Mouse (Mus musculus): Measurements from ENCODE around the gene Sspn. TPM values are rescaled to one million over a fixed set of nuclear protein-coding genes. Genes with fewer than 3 reads are reported as not detected.

Sspn gene
- total and polyA plus RNA-seq, 3 experiments = not detected

DNA sequence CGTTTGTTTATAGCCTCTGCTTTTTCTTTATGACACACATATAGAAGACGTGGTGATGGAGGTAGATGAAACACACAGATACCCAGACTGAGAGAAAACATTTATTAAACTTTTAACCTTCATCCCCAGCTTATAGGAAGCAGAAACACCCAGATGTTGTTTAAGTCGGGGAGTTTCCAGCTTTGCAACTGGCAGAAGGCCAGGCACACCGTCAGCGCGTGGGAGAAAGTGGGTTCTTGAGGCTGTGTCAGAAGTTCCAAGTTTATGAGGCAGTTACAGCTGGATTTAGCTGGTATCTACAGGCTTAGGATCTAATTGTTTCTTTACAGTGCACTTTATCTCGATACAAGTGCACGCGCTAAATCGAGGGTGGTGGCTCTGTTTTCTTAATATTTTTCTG is 61.5 kb downstream of the Sspn start (continued):
- TF ChIP-seq MAX (IDR thresholded peaks at IDR 0.05; ENCODE audit: low read length) (no peak), TCF12 (IDR thresholded peaks at IDR 0.05; ENCODE audit: low read depth, low read length) (no peak)

DNA sequence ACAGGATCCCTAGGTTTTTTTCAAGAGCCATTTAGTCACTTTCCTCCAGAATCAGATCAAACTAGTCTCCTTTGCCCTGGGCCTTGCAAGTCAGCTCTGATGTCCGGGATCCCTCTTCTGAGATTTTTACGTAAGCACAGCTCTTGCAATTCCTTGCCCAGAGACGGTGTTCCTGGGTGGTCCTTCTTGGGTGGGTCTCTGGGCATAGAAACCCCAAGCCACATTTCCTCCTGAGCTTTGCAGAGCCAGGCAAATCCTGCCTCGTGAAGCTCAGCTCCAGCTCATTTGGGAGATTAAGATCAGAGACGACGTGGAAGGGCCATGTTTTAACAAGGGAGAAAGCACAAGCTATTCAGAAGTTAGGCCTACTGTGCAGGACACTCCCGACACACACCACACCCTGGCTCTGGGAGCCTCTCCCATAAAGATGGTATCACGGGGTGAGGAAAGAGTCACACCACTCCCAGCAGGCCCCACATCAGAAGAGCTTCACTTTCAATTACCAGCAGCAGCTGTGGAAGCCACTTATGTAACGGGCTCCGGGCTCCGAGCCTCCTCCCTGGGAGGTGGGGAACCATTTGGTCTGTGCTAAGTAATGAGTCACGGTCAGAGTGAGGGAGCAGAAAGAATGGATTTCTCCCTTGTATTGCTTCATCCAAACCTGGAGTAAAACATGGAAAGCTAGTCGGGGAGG is 67.0 kb downstream of the Sspn start:
- peaks cover 0 to 18% of the 10 kb centered on the region in 2 experiments; a peak in 3 of 4 replicates for H3K4me1 ChIP-seq (ENCODE audit: control insufficient read depth in 1 of 2, insufficient read depth in 2 of 2, low read length in 2 of 2)
- H3K27ac ChIP-seq (ENCODE audit: control insufficient read depth, low read depth, low read length) = no peak overlapping the region
- no peaks in the 10 kb centered on the region for H3K27me3 ChIP-seq (ENCODE audit: control insufficient read depth in 1 of 2, insufficient read depth in 2 of 2, low read length in 2 of 2)
- H3K79me2 ChIP-seq (ENCODE audit: control insufficient read depth, insufficient read depth, low read length, poor library complexity) = no peaks in the 10 kb centered on the region
- TF ChIP-seq CTCF (IDR thresholded peaks at IDR 0.05 in 2 of 3, conservative IDR thresholded peaks at IDR 0.05 in 1 of 3; ENCODE audit: control insufficient read depth in 1 of 3, insufficient read depth in 1 of 3, low read depth in 2 of 3, low read length in 3 of 3, poor library complexity in 1 of 3, severe bottlenecking in 1 of 3) (no peak), HCFC1 (IDR thresholded peaks at IDR 0.05; ENCODE audit: low read depth, low read length) (no peak), USF2 (IDR thresholded peaks at IDR 0.05; ENCODE audit: borderline replicate concordance in 1 of 2, insufficient read depth in 1 of 2, low read depth in 1 of 2, low read length in 2 of 2) (no peak), POLR2AphosphoS2 (IDR thresholded peaks at IDR 0.05; ENCODE audit: low read length) (no peak)
- no peak overlapping the region for H3K9ac ChIP-seq (ENCODE audit: control insufficient read depth, low read depth, low read length, poor library complexity, severe bottlenecking)
- no peaks in the 10 kb centered on the region for H3K9me3 ChIP-seq (replicated peaks; ENCODE audit: insufficient read depth, low read length)
- H3K36me3 ChIP-seq (ENCODE audit: control insufficient read depth in 1 of 2, insufficient read depth in 2 of 2, low read length in 2 of 2) = peaks cover 0 to 3% of the 10 kb centered on the region in 2 experiments; a peak in 2 of 4 replicates
- no peak overlapping the region for H3K4me3 ChIP-seq (ENCODE audit: control insufficient read depth in 1 of 2, insufficient read depth in 1 of 2, low read depth in 2 of 2, low read length in 2 of 2)
- DNase-seq (ENCODE audit: low read depth, low spot score) = no peak

DNA sequence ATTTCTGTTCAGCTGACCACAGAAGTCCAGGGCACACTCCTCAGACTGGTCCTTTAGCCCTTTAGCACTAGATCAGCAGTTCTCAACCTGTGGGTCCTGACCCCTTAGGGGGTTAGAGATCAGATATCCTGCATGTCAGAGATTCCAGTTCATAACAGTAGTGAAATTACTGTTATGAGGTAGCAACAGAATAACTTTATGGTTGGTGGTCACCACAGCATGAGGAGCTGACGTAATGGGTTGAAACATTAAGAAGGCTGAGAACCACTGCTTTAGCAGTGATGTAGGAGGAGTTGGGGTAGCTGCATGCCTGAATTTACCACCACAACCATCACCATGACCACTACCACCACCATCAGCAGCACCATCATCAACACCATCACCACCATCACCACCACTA is 69.3 kb downstream of the Sspn start:
- DNase-seq (ENCODE audit: low read depth, low spot score) = no peak
- no peak overlapping the region for H3K9ac ChIP-seq (ENCODE audit: control insufficient read depth, low read depth, low read length, poor library complexity, severe bottlenecking)
- H3K4me3 ChIP-seq (ENCODE audit: control insufficient read depth in 1 of 2, insufficient read depth in 1 of 2, low read depth in 2 of 2, low read length in 2 of 2) = no peak overlapping the region
- H3K36me3 ChIP-seq (ENCODE audit: control insufficient read depth in 1 of 2, insufficient read depth in 2 of 2, low read length in 2 of 2) = no peaks in the 10 kb centered on the region; a peak in 1 of 4 replicates
- no peaks in the 10 kb centered on the region for H3K79me2 ChIP-seq (ENCODE audit: control insufficient read depth, insufficient read depth, low read length, poor library complexity)
- no peak overlapping the region for H3K27ac ChIP-seq (ENCODE audit: control insufficient read depth, low read depth, low read length)
- H3K27me3 ChIP-seq (ENCODE audit: control insufficient read depth in 1 of 2, insufficient read depth in 2 of 2, low read length in 2 of 2) = no peaks in the 10 kb centered on the region
- no peak for TF ChIP-seq POLR2AphosphoS2 (IDR thresholded peaks at IDR 0.05; ENCODE audit: low read length)
- TF ChIP-seq USF1 (IDR thresholded peaks at IDR 0.05; ENCODE audit: low read depth, low read length) = no peak
- no peak for TF ChIP-seq HCFC1 (IDR thresholded peaks at IDR 0.05; ENCODE audit: low read depth, low read length)
- no peak for TF ChIP-seq ZKSCAN1 (IDR thresholded peaks at IDR 0.05; ENCODE audit: low read depth, low read length)
- no peak for TF ChIP-seq EP300 (IDR thresholded peaks at IDR 0.05; ENCODE audit: low read depth in 1 of 2, low read length in 2 of 2)
- TF ChIP-seq CTCF (IDR thresholded peaks at IDR 0.05 in 2 of 3, conservative IDR thresholded peaks at IDR 0.05 in 1 of 3; ENCODE audit: control insufficient read depth in 1 of 3, insufficient read depth in 1 of 3, low read depth in 2 of 3, low read length in 3 of 3, poor library complexity in 1 of 3, severe bottlenecking in 1 of 3) = no peak
- no peak for TF ChIP-seq TBP (IDR thresholded peaks at IDR 0.05; ENCODE audit: low read depth, low read length)
- TF ChIP-seq CHD1 (IDR thresholded peaks at IDR 0.05; ENCODE audit: low read depth, low read length) = no peak
- TF ChIP-seq MYC (IDR thresholded peaks at IDR 0.05; ENCODE audit: low read depth, low read length) = no peak
- no peak for TF ChIP-seq CHD2 (IDR thresholded peaks at IDR 0.05; ENCODE audit: low read length)
- no peak for TF ChIP-seq UBTF (IDR thresholded peaks at IDR 0.05; ENCODE audit: borderline replicate concordance, insufficient read depth, low read depth, low read length)
- no peak for TF ChIP-seq ZMIZ1 (IDR thresholded peaks at IDR 0.05; ENCODE audit: low read depth, low read length)
- TF ChIP-seq MAFK (IDR thresholded peaks at IDR 0.05; ENCODE audit: borderline replicate concordance, low read depth, low read length) = no peak
- no peak for TF ChIP-seq RAD21 (IDR thresholded peaks at IDR 0.05; ENCODE audit: low read depth, low read length)
- no peak for TF ChIP-seq SIN3A (IDR thresholded peaks at IDR 0.05; ENCODE audit: low read length)
- H3K4me1 ChIP-seq (ENCODE audit: control insufficient read depth in 1 of 2, insufficient read depth in 2 of 2, low read length in 2 of 2) = peaks cover 0 to 14% of the 10 kb centered on the region in 2 experiments; a peak in 3 of 4 replicates
- H3K9me3 ChIP-seq (replicated peaks; ENCODE audit: insufficient read depth, low read length) = no peaks in the 10 kb centered on the region

Data from MEL (cell line).